Mouse (Mus musculus) right cerebral cortex, postnatal 25 days (tissue): ENCODE data around the gene Erc2.

Experiments
- DNase-seq: peaks from one replicate; pipeline ENCODE4 v3.0.0; 2022

The Erc2 gene

GRCm38 (mm10) chr14:28509441-28510340, 887.5 kb downstream of the Erc2 start:
- DNase-seq = peak; percentile 22

- peak; percentile 21 for DNase-seq
Measured at GRCm38 (mm10) chr14:28510341-28511028, 888.3 kb downstream of the Erc2 start.

DNA sequence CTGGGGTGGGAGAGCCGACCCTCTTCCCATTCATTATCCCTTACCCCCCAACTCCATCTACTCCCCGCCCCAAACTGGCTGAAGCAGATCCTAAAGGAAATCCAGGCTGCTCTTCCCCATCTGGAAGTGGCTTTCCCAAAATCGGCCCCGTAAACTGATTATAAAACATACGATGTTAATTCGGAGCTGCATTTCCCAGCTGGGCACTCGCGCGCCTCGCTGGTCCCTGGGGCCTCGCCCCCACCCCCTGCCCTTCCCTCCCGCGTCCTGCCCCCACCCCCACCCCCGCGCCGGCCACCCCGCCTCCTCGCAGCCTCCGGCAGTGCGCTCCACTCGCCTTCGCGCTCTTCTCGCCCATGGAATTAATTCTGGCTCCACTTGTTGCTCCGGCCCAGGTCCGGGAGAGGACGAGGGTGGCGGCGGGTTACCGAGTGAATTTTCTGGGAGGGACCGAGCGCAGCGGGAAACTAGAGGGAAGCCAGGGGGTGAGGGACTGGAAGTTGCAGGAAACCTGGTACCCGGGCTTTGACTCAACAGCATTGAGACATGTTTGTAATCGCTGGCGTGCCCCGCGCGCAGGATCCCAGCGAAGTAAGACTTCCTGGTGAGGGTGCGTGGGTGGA, 888.9 kb downstream of the Erc2 start:
- DNase-seq = peak; percentile 14

DNA sequence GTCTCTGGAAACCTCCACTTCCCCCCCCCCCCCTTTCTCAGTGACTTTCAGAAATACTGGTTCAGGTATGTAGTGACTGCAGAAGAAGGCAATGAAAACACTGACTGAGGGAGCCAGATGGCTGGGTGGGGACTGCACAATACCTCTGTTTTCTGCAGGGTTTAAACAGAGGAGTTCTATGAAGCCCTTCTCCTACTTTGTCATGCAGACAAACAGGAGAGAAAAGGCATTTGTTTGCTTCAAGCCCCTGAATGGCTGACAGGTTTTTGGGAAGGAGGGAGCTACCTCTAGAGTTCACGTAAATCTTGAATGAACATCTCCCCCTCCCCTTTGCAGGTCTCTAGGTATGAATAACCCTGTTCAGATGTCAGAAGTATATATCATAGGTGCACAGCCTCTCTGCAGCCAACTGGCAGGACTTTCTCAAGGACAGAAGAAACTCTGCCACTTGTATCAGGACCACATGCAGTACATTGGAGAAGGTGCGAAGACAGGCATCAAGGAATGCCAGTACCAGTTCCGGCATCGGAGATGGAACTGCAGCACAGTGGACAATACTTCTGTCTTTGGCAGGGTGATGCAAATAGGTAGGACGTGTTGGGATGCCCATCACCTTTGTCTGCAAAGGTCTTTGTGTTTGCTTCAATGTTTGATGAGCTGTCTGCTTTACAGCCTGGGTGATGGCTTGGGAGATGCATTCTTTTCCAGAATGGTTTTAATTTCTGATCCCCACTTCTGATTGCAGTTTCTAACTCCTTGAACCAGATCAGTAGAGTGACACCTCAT, 890.8 kb downstream of the Erc2 start:
- no peak for DNase-seq

- no peak for DNase-seq
Measured at GRCm38 (mm10) chr14:28514171-28514570, 891.9 kb downstream of the Erc2 start.

DNA sequence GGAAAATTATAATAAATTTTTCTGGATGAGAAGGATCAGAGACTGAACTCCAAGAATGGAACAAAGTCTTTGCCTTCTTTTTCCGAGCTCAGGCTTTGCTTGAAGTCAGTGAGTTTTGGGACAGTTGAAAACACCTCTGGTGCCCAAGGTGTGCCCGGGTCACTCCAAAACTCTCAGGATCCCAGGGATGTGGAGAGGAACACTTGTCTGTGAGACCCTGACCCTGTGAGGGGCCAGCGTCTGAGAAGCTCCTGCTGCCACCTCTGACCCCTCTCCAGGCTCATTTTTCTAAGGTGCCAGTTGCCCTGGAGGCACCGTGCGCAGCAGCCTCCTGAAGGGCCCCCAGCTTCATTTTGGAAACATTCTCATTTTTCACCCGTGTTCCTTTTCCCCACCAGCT, 893.1 kb downstream of the Erc2 start:
- DNase-seq = no peak

DNA sequence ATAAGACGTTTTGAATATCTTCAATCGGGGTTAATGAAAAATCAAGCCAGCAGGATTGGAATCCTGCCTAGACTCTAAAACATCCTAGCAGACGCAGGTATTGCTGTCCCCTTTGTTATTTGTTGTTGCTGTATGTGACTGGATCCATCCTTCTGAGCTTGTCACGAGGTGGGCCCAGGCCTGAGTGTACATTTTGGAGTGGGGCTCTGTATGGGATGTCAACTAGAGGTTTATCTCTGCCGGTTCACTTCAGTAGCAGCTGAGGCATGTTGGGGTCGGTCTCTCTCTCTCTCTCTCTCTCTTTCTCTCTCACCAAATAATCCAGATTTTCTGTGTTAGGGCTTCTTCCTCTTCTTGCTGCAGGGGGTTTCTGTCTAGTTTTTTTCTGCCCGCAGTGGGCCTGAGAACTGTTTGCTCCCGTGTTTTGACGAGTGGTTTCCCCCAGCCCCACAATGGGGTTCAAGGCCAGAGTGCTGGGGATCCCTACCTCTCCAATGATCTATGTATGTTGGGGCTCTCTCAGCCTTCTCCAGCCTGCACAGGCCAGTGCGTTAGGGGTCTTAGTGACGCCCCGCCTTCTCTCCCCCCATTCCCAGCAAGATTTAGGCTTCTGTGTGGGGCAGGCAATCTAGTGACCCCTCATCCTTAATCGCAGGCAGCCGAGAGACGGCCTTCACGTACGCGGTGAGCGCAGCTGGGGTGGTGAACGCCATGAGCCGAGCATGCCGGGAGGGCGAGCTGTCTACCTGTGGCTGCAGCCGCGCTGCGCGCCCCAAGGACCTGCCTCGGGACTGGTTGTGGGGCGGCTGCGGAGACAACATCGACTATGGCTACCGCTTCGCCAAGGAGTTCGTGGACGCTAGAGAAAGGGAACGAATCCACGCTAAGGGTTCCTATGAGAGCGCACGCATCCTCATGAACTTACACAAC, 895.7 kb downstream of the Erc2 start:
- no peak for DNase-seq

DNA sequence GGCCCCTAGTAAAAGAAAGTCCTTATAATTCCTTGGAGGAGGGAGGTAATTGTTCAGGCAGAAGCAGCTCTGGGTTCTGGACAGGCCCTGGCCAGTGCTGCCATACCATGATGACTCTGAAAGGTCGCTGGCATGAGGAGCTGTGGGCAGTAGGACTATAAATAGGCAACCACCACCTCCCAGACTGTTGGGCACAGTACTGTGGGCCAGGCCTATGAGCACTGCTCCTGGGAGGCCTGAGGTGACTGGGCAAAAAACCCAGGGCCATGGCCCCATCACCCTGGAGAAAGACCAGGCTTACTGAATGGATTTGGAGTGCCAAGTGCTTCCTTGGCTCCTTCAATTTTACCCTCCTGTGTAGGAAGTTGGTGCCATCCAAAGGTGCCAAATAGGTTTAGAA, 898.9 kb downstream of the Erc2 start:
- DNase-seq = no peak

GRCm38 (mm10) chr14:28522611-28523010, 900.4 kb downstream of the Erc2 start:
- DNase-seq = no peak

- no peak for DNase-seq
Measured at GRCm38 (mm10) chr14:28525566-28525965, 903.3 kb downstream of the Erc2 start.
